Mouse (Mus musculus): Measurements from ENCODE around the gene Sp1.

Gene Sp1

DNA sequence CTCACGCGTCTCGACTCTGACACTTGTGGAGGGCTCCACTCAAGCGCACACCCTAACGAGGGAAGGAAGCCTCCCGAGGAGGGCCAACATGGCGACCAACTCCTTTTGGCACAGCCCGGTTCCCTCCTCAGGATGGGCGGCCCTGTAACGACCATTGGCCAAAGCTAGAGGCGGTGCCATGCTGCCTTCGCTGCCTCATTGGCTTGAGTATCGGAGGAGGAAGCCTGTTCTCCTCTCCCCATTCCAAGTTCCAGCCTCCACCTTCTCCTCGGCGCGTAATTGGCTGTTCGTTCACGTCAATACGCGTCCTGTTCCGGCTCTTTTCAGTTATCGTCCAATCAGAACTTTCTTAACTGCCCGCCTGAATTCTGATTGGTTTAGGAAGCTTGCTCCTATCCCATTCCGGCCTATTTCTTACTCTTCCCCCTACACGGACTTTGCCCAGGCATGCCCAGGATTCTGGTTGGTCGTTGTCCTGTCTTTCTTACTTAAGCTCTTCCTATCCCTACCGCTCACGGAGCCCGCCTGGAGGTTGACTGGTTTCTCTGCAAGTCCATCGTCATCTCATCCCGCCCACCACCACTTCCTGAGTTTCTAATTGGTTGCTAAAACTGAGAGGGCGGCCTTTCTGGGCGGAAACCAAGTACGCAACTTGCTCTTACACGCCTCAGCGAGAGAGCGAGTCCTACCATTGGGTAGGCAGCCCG, at the start of gene Sp1:
Sp1 (plus strand) TSS at position 655 of the 707 bp plus-strand sequence.
- peak; percentile 99 to 100 for DNase-seq (ENCODE audit: low spot score in 2 of 2)

GRCm38 (mm10) chr15:102356501-102357325, 49.2 kb upstream of the Sp1 start:
- DNase-seq (ENCODE audit: low spot score in 2 of 2), result no peak

- DNase-seq (ENCODE audit: low spot score in 2 of 2), result no peak
Observed at GRCm38 (mm10) chr15:102358126-102358525, 47.8 kb upstream of the Sp1 start.

GRCm38 (mm10) chr15:102358834-102359233, 47.1 kb upstream of the Sp1 start:
- no peak for DNase-seq (ENCODE audit: low spot score in 2 of 2)

DNA sequence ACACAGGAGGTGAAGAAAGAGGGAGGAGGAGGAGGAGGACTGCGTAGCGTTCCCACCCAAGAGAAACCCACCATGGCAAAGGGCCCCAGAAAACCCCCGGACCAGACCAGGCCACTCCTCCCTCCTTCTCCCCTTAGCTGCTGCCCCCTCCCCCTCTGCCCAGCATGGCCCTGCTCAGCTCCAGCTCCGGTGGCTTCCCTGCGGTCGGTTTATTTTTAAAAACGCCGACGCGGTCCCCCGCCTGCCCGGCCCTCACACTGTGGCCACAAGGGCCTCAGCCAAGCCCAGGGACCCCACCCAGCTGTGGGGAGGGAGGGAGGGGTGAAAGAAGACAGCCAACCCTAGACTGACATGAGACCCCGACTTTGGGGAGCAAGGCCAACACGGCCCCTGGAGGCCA, 43.3 kb upstream of the Sp1 start:
- DNase-seq (ENCODE audit: low spot score in 2 of 2), result no peak

DNA sequence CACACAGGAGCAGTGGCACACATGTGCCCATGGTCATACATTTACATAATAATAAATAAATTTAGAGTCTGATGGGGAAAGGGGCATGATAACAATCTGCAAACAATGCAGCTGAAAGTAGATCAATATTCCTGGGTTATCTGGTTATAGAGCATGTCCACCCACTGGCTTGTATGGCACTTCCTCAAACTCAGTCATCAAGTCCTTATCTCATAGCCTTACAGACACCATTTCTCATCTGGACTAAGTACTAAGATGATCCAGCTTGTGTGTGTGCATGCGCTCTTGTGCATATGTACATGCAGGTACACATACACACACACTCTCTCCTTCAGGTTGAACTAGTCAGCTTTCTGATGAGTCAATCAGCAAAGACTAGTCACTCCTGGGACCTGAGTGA, 41.3 kb upstream of the Sp1 start:
- no peak for DNase-seq (ENCODE audit: low spot score in 2 of 2)

DNA sequence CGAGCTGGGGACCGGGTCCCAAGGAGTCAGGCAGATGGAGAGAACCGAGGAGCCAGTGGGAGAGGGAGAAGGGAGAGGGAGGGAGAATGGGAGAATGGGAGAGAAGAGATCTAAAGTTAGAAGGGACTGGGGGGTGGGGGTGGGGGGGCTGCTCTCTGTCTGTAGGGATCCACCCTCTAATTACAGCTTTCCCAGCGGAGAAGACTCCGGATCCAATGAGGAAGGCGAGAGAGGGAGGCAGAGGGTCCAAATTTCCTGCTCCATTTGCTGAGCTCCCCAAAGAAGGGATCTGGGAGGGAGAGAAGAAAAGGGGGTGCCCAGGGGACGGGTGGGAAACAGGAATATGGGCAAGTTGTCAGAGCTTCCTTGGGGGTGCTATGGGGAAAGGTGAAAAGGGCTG, 39.7 kb upstream of the Sp1 start:
- no peak for DNase-seq (ENCODE audit: low spot score in 2 of 2)

GRCm38 (mm10) chr15:102366733-102367344, 39.1 kb upstream of the Sp1 start, which contains the start of gene Sp7:
TSS of gene Sp7 (minus strand) at chr15:102367182.
- DNase-seq (ENCODE audit: low spot score in 2 of 2), result no peak

DNA sequence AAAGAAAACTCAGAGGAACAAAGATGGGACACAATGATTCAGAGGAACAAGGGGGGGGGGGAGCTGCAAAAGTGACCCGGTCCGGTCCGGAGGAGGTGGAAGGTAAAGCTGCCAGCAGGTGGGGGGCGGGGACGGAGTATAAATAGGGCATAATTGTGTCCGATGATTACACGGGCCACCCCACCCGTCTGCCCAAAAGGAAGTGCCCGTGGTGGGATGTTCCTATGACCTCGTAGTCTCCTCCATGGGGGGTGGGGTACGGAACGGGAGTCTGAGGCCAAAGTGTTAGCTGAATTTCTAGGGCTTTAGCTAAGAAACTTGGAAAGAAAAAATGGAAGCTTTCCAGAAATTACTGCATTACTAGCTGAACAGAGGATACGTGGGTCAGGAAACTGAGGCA, 36.0 kb upstream of the Sp1 start:
- DNase-seq (ENCODE audit: low spot score in 2 of 2), result no peak

DNA sequence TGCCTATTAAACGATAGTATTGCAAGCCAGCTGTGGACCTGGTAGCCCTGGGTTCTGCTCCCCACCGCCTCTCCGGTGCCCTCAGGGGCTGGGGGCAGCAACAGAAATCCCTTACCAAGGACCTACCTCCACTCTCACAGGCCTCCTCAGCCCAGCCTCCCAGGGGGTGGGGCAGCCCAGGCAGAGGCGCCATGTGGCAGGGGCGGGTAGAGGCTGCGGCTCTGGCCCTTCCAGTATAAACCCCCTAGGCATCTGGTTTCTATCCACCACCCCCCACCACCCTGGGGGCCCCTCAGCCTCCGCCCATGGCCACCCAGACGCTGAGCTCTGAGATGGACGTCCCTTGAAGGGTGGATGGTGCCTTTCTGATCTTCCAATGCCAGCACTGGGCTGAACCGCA, 35.2 kb upstream of the Sp1 start:
- no peak for DNase-seq (ENCODE audit: low spot score in 2 of 2)

GRCm38 (mm10) chr15:102376453-102377162, 29.3 kb upstream of the Sp1 start:
- no peak for DNase-seq (ENCODE audit: low spot score in 2 of 2)

- DNase-seq (ENCODE audit: low spot score in 2 of 2), result peak; percentile 59 to 76
Observed at GRCm38 (mm10) chr15:102377163-102377543, 28.8 kb upstream of the Sp1 start.

GRCm38 (mm10) chr15:102377810-102378262, 28.1 kb upstream of the Sp1 start:
- no peak for DNase-seq (ENCODE audit: low spot score in 2 of 2)

DNA sequence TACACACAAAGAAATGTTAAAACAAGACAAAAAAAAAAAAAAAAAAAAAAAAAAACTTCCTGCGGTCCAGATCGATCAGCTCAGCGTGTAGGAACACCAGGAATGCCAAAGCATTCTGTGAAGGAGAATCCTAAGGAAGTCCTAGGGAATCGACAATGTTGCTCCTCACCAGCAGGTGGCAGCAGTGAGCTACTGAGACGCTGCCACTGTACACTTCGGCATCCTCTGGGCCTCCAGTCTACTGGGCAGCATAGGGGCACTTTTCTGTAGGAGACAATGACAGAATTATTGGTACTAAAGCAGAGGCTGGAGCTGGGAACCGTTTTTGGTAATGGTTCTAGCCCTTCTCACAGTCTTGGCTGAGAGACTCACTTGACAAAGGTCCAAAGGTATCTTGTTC, 24.4 kb upstream of the Sp1 start:
- peak; percentile 41 to 80 for DNase-seq (ENCODE audit: low spot score in 2 of 2)

DNA sequence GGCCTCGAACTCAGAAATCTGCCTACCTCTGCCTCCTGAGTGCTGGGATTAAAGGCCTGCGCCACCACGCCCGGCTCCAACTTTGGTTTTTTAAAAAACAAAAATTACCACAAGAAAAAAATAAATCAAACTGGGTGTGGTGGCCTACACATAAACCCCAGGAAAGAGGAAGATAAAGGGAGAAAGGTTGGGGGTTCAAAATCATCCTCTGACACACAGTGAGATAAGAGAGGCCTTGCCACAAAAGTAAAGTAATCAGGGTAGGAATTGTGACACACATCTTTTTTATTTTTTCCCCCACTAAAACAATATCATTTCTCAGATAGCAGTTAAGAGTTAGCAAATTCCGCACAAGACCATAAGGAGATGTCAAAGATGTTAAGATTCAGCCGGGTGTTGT, 22.3 kb upstream of the Sp1 start:
- no peak for DNase-seq (ENCODE audit: low spot score in 2 of 2)

DNA sequence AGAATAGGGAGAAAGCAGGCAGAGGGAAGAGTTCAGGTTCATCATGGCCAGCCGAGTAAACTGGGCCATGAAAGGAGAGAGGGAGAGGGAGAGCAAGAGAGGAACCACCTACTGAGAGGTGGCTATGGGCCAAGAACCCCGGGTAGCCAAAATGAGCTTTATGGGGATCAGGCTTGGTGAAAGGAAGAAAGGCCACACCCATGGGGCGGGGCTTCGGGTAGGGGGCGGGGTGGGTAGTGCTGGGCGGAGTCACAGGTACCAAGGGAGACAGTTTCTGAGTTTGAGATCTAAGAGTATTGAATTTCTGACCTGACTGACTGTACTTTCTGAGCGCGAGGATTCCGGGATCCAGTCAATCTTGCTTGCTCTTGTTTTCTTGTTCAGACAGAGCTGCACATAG, 19.3 kb upstream of the Sp1 start:
- DNase-seq (ENCODE audit: low spot score in 2 of 2), result no peak

GRCm38 (mm10) chr15:102388942-102389341, 17.0 kb upstream of the Sp1 start:
- no peak for DNase-seq (ENCODE audit: low spot score in 2 of 2)

- no peak for DNase-seq (ENCODE audit: low spot score in 2 of 2)
Observed at GRCm38 (mm10) chr15:102392520-102392919, 13.4 kb upstream of the Sp1 start.

DNA sequence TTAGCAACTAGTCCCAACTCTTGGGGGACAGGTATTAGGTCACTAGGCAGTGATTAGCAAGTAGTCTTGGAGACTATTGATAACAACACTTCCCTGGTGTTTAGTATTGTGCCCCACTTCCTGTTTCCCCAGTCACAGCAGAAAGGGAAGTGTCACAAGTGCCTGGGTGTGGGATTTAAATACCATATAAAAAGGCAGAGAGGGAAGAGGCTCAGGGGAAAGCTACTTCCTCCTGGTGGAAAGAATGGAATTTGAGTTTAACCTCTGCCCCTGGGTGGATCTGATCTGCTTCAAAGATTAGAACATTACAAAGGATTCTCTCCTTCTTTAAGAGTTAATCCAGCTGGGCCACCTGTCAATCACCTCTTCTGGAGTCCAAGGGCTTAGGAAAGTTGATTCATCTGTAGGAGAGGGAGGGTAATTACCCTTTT, 12.3 kb upstream of the Sp1 start:
- DNase-seq (ENCODE audit: low spot score in 2 of 2), result no peak

- DNase-seq (ENCODE audit: low spot score in 2 of 2), result no peak
Observed at GRCm38 (mm10) chr15:102395061-102395460, 10.9 kb upstream of the Sp1 start.

DNA sequence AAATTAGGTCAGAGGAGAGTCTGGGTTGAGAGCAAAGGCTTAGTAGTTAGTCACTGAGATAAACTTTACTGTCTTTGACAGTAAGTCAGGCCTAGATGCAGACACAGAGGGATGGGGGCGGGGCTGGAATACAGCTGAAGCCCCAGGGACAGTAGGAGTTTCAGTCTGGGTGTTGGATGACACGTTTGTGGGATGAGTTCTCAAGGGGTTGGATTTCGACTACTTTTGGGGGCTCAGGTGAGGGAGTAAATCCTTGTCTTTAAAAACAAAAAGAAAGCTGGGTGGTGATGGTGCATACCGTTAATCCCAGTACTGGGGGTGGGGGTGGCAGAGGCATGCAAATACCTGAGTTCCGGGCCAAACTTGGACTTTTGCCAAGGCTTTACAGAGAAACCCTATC, 7.3 kb upstream of the Sp1 start:
- no peak for DNase-seq (ENCODE audit: low spot score in 2 of 2)

Data from frontal cortex, postnatal 10 days (tissue).